Mouse (Mus musculus) layer of hippocampus, postnatal 10 days (tissue): ENCODE data around the gene Bhlhe40. TPM values are rescaled to one million over a fixed set of nuclear protein-coding genes. Genes with fewer than 3 reads are reported as not detected.

Experiments used
- DNase-seq, 2 experiments: peaks; one replicate each; pipeline ENCODE4 v3.0.0; 2021; ENCODE audit warnings: low spot score in 2 of 2
- total RNA-seq, 2 experiments: library from RNA; stranded (reverse); gene quantifications; 2 replicates each; pipeline ENCODE4 v1.2.3; 2021

The Bhlhe40 gene
- total RNA-seq, 2 experiments from 2014 or later = 36.9 to 49.7 TPM

GRCm38 (mm10) chr6:108713175-108713974 lies 52.9 kb downstream of the Bhlhe40 start:
- no peak for DNase-seq

Other genes starting within 250 kb of the Bhlhe40 start
- 100 to 1,000 TPM; 142 to 165 TPM for gene Arl8b, start 122.5 kb downstream of the Bhlhe40 start, total RNA-seq
- gene Edem1, start 168.0 kb downstream of the Bhlhe40 start, total RNA-seq = 10 to 100 TPM; 24.1 to 32.9 TPM